Mouse (Mus musculus) limb, embryonic 11.5 days (tissue): ENCODE measurements around the gene Trim38. TPM values are rescaled to one million over a fixed set of nuclear protein-coding genes. Genes with fewer than 3 reads are reported as not detected.

Experiments used
- ATAC-seq: fragments of 200-750 bp; cut with Nextera tagmentation; 2 replicates; pipeline ENCODE4 v1.8.0; 2017; ENCODE audit warnings: low read depth; ENCODE audit not compliant: insufficient number of reproducible peaks, low FRiP score, low TSS enrichment
- DNase-seq: peaks from one replicate; pipeline ENCODE4 v3.0.0-alpha.2; 2015; ENCODE audit warnings: low spot score
- H3K27ac ChIP-seq: fragments of 300-500 bp; sonication (generic); replicated peaks from 2 replicates; pipeline ENCODE4 v1.5.1; 2014; ENCODE audit warnings: low read depth, mild to moderate bottlenecking, low read length
- H3K27me3 ChIP-seq: fragments of 300-500 bp; sonication (generic); 2 replicates; pipeline ENCODE4 v1.6.1; 2014; ENCODE audit warnings: mild to moderate bottlenecking, low read length, mixed read lengths; ENCODE audit not compliant: control insufficient read depth, insufficient read depth
- H3K36me3 ChIP-seq: fragments of 300-500 bp; sonication (generic); 2 replicates; pipeline ENCODE4 v1.6.1; 2014; ENCODE audit warnings: mild to moderate bottlenecking, low read length, moderate library complexity, mixed read lengths; ENCODE audit not compliant: control insufficient read depth, insufficient read depth
- H3K4me1 ChIP-seq: fragments of 300-500 bp; sonication (generic); 2 replicates; pipeline ENCODE4 v1.6.1; 2014; ENCODE audit warnings: low read length, mixed read lengths; ENCODE audit not compliant: control insufficient read depth, insufficient read depth
- H3K4me2 ChIP-seq: fragments of 300-500 bp; sonication (generic); 2 replicates; pipeline ENCODE4 v1.6.1; 2014; ENCODE audit warnings: low read depth, mild to moderate bottlenecking, moderate library complexity; ENCODE audit not compliant: severe bottlenecking
- H3K4me3 ChIP-seq: fragments of 300-500 bp; sonication (generic); 2 replicates; pipeline ENCODE4 v1.5.1; 2014; ENCODE audit warnings: low read depth, low read length
- H3K9ac ChIP-seq: fragments of 300-500 bp; sonication (generic); 2 replicates; pipeline ENCODE4 v1.6.1; 2014; ENCODE audit warnings: mild to moderate bottlenecking, low read length
- H3K9me3 ChIP-seq: fragments of 300-500 bp; sonication (generic); 2 replicates; pipeline ENCODE4 v1.6.1; 2016; ENCODE audit warnings: low read length; ENCODE audit not compliant: control insufficient read depth
- WGBS: fragments of 180-500 bp; shearing (Covaris S2); extraction: QIAGEN DNeasy Blood & Tissue Kit; methylation state at CpG from one replicate; pipeline ENCODE4 v1.1.7; 2014; 5-methylcytosine and 5-hydroxymethylcytosine counted together
- polyA plus RNA-seq: library from polyadenylated mRNA; unstranded; fragments of >200 nt; fragmentation: Nextera tagmentation; extraction: Ambion mirVana; gene quantifications from 2 replicates; pipeline ENCODE4 v1.2.1, GENCODE M21; 2014

Gene Trim38
- polyA plus RNA-seq, 1 experiment from 2014 or later: not detected

- peak overlapping the region; percentile 65 for H3K4me2 ChIP-seq
- H3K4me3 ChIP-seq: peak overlapping the region; percentile 42
- no peak for ATAC-seq
- H3K36me3 ChIP-seq: no peaks in the 10 kb centered on the region
- H3K4me1 ChIP-seq: peaks cover 6% of the 10 kb centered on the region
- no peaks in the 10 kb centered on the region for H3K27me3 ChIP-seq
- no peaks in the 10 kb centered on the region for H3K9me3 ChIP-seq
- H3K9ac ChIP-seq: peak overlapping the region; percentile 44; the same call in 1 of the 2 replicates
- peak; percentile 47 for DNase-seq
- whole genome bisulfite sequencing: under 1% methylated on average over 10 of the region's 10 CpGs
- H3K27ac ChIP-seq: peak overlapping the region; percentile 75
Observed at GRCm38 (mm10) chr13:23763242-23763585, 6.5 kb upstream of the Trim38 start.

- peak; percentile 94 for DNase-seq
- Histone ChIP-seq H3K4me2 (peak within 1 kb of the TSS; percentile 65), H3K9ac (peak within 1 kb of the TSS; percentile 69), H3K27ac (peak within 1 kb of the TSS; percentile 75), H3K4me1 (peaks cover 6% of the 10 kb centered on the region), H3K9me3 (no peaks in the 10 kb centered on the region), H3K4me3 (peak within 1 kb of the TSS; percentile 42), H3K27me3 (no peaks in the 10 kb centered on the region), H3K36me3 (no peaks in the 10 kb centered on the region)
- 4% methylated on average over 34 of the region's 34 CpGs for WGBS
- ATAC-seq: peak; percentile 75
Observed at GRCm38 (mm10) chr13:23763586-23764323, 6.0 kb upstream of the Trim38 start, which contains the start of gene Hist1h1a. Hist1h1a (plus strand) TSS chr13:23763666.

- Histone ChIP-seq H3K4me3 (peak overlapping the region; percentile 42), H3K4me1 (peaks cover 6% of the 10 kb centered on the region), H3K9me3 (no peaks in the 10 kb centered on the region), H3K4me2 (peak overlapping the region; percentile 65), H3K9ac (peak overlapping the region; percentile 69), H3K27ac (peak overlapping the region; percentile 75), H3K36me3 (no peaks in the 10 kb centered on the region), H3K27me3 (no peaks in the 10 kb centered on the region)
- peak; percentile 64 for DNase-seq
- no peak for ATAC-seq
- 36% methylated on average over 12 of the region's 12 CpGs for WGBS
Observed at GRCm38 (mm10) chr13:23764324-23765171, 5.2 kb upstream of the Trim38 start.

- Histone ChIP-seq H3K27ac (no peak overlapping the region), H3K4me3 (no peak overlapping the region), H3K9ac (no peak overlapping the region), H3K4me2 (no peak overlapping the region), H3K36me3 (no peaks in the 10 kb centered on the region), H3K9me3 (no peaks in the 10 kb centered on the region), H3K27me3 (no peaks in the 10 kb centered on the region), H3K4me1 (peaks cover 6% of the 10 kb centered on the region)
- 80% methylated on average over 1 of the region's 1 CpGs for WGBS
- no peak for ATAC-seq
- DNase-seq: no peak
Observed at GRCm38 (mm10) chr13:23765172-23765513, 4.6 kb upstream of the Trim38 start.

DNA sequence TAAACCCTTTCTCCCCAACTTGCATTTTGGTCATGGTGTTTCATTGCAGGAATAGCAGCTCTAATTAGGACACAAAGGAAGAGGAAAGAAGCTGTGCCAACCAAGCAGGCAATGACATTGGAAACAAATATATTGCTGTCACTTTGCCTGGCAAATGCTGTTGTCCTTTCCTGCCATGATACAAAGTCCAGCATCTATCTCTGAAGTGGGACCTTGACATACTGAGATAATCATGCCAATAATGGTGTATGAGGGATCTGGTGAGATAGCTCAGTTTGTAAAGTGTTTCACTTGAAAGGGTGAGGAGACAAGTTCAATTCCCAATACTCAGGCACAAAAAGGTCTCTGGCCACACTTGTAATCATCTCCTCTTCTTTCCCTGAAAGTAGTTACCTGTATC is 2.9 kb upstream of the Trim38 start:
- no peak overlapping the region for H3K27ac ChIP-seq
- H3K27me3 ChIP-seq: no peaks in the 10 kb centered on the region
- no peak overlapping the region for H3K9ac ChIP-seq
- H3K36me3 ChIP-seq: no peaks in the 10 kb centered on the region
- no peak for ATAC-seq
- no peaks in the 10 kb centered on the region for H3K9me3 ChIP-seq
- DNase-seq: no peak
- no peak overlapping the region for H3K4me3 ChIP-seq
- H3K4me1 ChIP-seq: peaks cover 6% of the 10 kb centered on the region
- no peak overlapping the region for H3K4me2 ChIP-seq

DNA sequence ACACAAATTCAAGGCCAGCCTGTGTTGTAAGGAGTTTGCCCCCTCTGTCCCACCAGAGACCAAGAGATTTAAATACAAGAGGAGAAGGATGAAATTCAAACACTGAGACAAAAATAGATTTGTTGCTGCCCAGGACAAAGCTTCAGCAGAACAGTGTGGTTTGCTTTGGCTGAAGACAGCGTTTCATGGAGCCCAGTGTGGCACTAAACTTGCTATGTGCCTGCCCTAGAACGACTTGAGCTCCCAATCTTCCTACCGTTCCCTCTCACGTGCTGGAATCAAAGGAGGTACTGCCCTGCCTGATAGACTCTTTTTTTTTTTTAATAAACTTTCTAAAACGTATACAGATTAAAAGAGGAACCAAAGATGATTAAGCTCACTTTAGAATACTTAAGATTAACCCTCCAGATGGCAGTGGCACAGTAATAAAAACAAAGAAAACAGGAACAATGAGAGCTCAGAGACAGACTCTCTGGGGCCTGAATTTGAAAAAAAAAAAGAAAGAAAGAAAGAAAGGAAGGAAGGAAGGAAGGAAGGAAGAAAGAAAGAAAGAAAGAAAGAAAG is 797 bp upstream of the Trim38 start:
- 62% methylated on average over 5 of the region's 5 CpGs for WGBS
- Histone ChIP-seq H3K4me2 (no peak overlapping the region), H3K4me3 (no peak overlapping the region), H3K9me3 (no peaks in the 10 kb centered on the region), H3K27me3 (no peaks in the 10 kb centered on the region), H3K27ac (no peak overlapping the region), H3K36me3 (no peaks in the 10 kb centered on the region), H3K9ac (no peak overlapping the region), H3K4me1 (peaks cover 6% of the 10 kb centered on the region)
- DNase-seq (no peak), ATAC-seq (no peak)

DNA sequence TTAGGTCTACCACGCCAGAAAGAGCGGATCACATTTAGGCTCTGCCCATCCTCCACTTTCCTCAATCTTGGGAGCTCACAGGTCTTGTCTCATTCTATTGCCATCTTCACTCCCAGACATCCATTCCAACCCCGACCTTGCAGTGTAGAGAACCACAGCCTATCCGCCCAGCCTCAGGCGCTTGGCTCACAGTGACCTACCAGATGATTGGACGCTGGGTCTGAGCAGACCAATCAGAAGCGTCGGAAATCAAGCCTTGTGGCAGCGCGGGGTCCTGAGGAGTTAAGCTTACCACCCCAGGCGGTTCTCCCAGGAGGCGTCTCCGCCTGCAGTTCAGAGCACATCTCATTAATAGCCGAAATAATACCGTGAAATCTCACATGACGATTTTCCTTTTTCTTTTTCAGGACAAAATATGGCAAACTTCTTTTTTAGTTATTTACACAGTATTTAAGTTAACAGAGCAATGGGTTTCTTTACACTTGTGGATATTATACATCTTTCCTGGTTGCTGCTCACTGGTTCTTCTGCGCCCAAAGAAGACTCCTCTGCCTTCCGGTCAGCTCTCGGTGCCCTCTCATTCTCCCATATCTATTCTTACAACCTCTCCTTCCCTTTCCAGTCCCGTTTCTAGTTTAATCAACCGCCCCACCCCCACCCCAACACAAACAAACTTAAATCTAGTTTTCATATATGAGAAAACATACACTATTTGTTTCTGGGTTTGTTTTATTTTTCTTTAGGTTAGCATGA is 3.0 kb downstream of the Trim38 start:
- WGBS: 23% methylated on average over 21 of the region's 21 CpGs
- Histone ChIP-seq H3K4me2 (peak overlapping the region; percentile 24), H3K27ac (no peak overlapping the region), H3K27me3 (no peaks in the 10 kb centered on the region), H3K9ac (no peak overlapping the region), H3K9me3 (no peaks in the 10 kb centered on the region), H3K4me3 (no peak overlapping the region), H3K36me3 (no peaks in the 10 kb centered on the region), H3K4me1 (no peaks in the 10 kb centered on the region)
- DNase-seq (peak; percentile 68), ATAC-seq (peak; percentile 91)

DNA sequence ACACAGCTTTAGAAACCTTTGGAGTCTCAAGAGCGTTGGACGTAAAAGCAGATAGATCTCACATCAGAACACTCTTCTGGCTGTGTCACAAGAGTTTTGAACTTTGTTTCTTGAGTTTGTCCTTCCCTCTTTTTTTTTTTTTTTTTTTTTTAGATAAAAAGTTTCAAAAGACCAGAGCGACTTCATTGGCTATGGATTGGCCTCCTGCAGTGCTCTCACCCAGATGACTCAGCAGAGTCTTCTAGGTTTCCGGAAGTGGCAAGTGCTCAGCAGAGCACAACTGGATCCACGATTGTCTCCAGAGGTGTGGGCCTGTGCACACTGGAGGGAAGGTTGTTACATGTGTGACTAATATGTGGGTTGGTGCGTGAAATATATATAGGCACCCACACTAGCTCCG is 8.6 kb downstream of the Trim38 start:
- Histone ChIP-seq H3K9ac (no peak overlapping the region), H3K27me3 (no peaks in the 10 kb centered on the region), H3K4me2 (no peak overlapping the region), H3K27ac (no peak overlapping the region), H3K9me3 (no peaks in the 10 kb centered on the region), H3K36me3 (no peaks in the 10 kb centered on the region), H3K4me1 (no peaks in the 10 kb centered on the region), H3K4me3 (no peak overlapping the region)
- no peak for DNase-seq
- WGBS: 93% methylated on average over 7 of the region's 7 CpGs
- no peak for ATAC-seq
